Mouse (Mus musculus) gastrocnemius, adult 8-10 months (tissue): ENCODE results near the gene Adssl1. TPM values are rescaled to one million over a fixed set of nuclear protein-coding genes. Genes with fewer than 3 reads are reported as not detected.

ENCODE experiments used
- DNase-seq, 2 experiments: peaks; one replicate each; pipeline ENCODE4 v3.0.0; 2022; ENCODE audit warnings: low spot score in 2 of 2
- total RNA-seq, 4 experiments: library from RNA; stranded (reverse); gene quantifications; 2 replicates each; pipeline ENCODE4 v1.2.4; 2022

Gene Adssl1
- total RNA-seq, 4 experiments from 2014 or later: 952 to 1,087 (median 1,016) TPM

DNA sequence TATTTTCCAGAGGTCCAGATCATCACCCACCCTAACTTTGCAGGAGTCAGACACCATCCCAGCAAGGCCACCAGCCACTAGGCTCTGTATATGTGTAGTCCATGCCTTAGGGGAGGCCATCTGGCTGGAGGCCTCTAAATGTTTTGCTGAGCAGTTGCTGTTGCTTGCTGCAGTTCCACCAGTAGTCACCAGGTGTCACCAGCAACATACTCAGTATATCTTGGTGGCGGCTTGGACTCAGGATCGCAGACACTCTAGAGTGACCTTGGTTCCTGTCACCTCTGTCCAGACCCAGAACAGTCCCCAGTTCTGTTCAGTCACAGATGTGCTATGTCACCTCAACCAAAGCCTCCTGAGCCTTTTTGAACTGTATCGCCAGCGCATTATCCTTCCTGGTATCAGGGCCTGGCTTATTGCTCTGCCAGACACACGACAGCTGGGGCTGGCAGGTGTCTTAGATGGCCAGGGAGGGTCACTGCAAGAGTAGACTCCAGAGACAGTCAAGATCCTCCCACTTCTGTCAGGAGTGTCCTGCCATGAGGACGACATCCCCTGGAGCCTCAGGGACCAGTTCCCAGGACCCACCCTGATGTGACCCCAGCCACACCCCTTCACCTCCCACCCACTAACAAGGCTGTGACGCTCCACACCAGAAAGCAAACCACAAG, 33.4 kb downstream of the Adssl1 start:
- DNase-seq: peak; percentile 81

- DNase-seq: no peak
Measured at GRCm38 (mm10) chr12:112654076-112654475, 34.2 kb downstream of the Adssl1 start.

DNA sequence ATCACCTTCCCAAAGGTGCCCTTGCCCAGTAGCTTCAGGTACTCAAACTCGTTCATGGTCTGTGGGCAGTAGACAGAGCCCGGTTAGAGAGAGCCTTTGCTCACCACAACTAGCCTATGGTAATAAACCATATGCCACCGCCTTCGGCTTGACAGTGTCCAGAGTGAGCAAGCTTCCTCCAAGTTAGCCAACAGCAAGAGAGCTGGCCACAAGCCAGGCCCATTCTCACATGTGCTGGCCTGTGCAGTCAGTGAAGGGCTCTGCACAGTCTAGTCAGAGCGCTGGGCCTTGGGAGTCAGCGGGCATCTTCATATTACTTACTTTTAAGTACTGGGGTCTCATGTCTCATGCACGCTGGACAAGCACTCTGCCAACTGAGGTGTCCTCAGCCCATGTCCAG, 38.8 kb downstream of the Adssl1 start:
- DNase-seq: no peak

- DNase-seq: peak; percentile 40 to 56
Measured at GRCm38 (mm10) chr12:112659109-112659508, 39.3 kb downstream of the Adssl1 start.

- no peak for DNase-seq
Measured at GRCm38 (mm10) chr12:112660576-112661326, 40.9 kb downstream of the Adssl1 start.

DNA sequence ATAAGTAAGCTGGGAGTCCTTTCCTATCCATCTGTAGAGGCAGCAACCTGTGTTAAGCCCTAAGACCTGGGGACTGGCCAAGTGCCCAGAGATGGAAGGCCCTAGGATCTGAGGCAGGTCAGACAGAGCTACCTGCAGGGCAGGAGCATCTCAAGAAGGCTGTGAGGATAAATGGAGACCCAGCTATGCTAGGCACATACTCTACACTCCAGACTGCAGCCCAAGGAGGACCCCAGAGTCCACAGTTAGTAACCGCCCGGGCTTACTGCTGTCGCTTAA, 41.4 kb downstream of the Adssl1 start:
- DNase-seq: no peak

- no peak for DNase-seq
Measured at GRCm38 (mm10) chr12:112661851-112662250, 42.0 kb downstream of the Adssl1 start.

- DNase-seq: no peak
Measured at GRCm38 (mm10) chr12:112663303-112663702, 43.5 kb downstream of the Adssl1 start.

- DNase-seq: no peak
Measured at GRCm38 (mm10) chr12:112663716-112664115, 43.9 kb downstream of the Adssl1 start.

- DNase-seq: no peak
Measured at GRCm38 (mm10) chr12:112664124-112664523, 44.3 kb downstream of the Adssl1 start.

GRCm38 (mm10) chr12:112664656-112665055, 44.8 kb downstream of the Adssl1 start:
- no peak for DNase-seq

GRCm38 (mm10) chr12:112665445-112665844, 45.6 kb downstream of the Adssl1 start:
- peak in 1 of 2 experiments; percentile 40 for DNase-seq

DNA sequence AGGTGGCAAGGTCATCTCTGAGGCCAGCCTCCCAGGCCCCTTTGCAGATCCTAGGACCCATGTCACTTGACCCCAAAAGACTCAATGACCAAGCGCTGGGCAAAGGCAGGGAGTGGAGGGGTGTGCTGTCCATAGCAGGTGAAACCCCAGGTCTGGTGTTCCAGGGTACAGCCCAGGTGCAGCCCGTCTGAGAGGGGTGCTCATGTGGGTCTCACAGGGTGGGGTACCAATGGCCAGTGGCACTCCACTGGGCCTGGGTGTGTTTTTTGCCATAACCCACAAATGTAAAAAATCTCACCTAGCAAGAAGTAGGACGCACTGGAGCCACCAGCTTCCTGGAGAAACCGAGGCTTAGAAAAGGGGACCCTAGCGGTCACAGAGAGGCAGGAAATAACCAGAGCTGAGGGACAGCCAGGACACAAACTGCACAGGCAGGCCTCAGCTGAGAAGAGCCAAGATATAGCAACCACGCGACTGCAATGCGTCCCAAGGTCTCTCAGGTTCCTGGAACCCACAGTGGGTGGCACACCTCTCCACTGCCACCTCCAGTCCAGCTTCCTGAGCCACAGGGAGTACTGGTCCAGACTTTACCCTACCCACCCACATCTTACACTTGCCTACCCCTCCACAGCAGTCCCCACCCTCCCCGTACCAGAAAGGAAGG, 46.2 kb downstream of the Adssl1 start:
- DNase-seq: no peak

DNA sequence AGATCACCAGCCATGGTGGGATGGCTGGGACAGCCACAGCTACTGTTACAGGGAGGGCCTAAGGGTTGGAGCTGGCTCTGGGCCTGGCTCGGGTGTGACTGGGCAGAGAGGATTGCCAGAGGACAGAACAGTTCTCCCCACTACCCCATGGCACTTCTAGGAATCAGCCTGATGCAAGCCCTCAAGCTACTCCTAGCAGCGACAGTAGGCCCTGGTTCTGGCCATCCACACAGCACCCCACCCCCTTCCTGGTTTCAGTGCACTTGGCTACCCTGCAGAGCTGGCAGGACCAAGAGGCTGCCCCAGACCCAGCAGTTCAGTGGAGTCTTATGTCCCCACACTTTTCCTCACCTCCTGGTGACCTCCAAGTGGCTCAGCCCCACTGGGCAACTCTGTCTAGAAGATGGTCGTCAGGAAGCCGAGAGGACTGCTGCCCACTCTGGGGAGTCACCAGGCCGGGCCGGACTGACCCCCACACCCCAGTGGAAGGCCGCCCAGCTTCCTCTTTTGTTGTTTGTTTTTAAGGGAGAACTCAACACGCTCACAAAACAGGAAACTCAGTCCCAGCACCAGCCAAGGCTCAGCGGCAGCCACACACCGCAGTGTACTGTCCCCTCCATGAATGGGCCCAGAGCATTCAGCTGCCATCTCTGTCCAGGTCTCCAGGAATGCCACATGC, 47.9 kb downstream of the Adssl1 start:
- peak; percentile 48 to 51 for DNase-seq

- peak; percentile 68 to 84 for DNase-seq
Measured at GRCm38 (mm10) chr12:112670718-112671393, 51.0 kb downstream of the Adssl1 start.

- no peak for DNase-seq
Measured at GRCm38 (mm10) chr12:112671891-112672290, 52.0 kb downstream of the Adssl1 start.

DNA sequence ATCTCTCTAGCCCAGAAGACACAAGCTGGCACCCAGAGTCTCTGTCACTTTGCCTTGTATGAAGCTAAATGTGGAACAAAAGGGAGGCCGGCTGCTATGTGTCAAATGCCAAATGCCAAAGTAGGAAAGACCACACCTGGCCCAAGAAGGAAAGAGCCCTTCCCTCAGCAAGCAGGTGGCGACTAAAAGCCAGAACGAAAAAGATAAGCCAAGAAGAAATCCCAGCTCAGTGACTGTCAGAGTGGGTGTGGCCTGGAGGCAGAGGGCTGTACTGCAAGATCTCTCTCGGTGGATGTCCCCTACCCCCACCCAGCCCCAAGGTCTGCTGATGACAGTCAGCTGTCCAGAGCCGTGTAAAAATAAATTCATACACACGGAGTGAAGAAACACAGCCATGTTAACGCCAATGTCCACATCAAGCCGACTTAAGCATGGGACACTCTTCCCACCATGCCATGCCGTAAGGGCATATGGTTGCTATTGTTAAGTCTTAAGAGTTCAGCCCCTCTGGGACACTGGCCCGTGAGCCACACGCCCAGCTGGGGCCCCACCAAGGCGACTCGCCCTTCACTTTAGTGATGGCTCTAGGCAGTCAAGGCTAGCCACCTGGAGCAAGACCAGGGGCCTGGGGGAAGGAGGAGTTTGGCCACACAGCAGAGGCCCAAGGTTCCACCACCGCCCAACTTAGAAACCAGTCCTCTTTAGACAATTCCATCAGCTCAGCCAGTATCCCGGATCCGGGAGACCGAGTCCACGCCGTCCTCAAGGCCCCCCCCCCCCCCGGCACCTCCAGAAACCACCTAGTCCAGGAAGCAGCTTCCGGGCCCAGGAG, 53.1 kb downstream of the Adssl1 start:
- DNase-seq: peak in 1 of 2 experiments; percentile 33

DNA sequence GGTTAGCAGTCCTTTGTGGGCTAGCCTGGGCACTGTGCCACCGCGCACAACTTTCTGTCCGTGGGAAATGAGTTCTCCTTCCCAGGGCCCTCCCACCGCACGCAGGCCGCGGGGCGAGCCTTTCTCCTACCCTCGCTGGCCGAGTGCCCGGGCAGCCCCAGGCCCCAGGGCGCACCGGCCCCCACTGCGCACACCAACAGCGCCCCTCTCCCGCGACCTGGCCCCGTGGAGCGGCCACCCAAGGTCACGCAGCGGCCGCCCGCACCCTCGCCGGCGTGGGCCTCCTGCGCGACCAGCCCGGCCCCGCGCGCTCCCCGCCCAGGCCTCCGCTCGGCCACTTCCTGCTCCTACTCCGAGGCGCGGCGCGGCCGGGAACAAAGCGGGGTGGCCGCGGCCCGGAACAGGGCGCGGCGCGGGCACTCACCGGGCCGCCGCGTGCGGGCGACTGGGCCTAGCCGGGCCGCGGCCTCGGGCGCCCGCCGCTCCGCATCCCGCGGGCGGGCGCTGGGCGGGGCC, 53.8 kb downstream of the Adssl1 start:
- peak in 1 of 2 experiments; percentile 34 for DNase-seq

- peak in 1 of 2 experiments; percentile 42 for DNase-seq
Measured at GRCm38 (mm10) chr12:112674132-112675011, 54.5 kb downstream of the Adssl1 start, which contains the start of gene Akt1. Gene Akt1, minus strand, starts transcription at chr12:112674884.
